Mouse (Mus musculus) ES-E14 (cell line): Measurements from ENCODE around the gene 9230104L09Rik.

Source experiments
- CHD2 ChIP-seq: IDR thresholded peaks from 2 replicates; pipeline ENCODE4 v1.6.1; 2014; ENCODE audit warnings: mild to moderate bottlenecking, low read depth, low read length, inconsistent platforms
- HCFC1 ChIP-seq: IDR thresholded peaks from 2 replicates; pipeline ENCODE4 v1.6.1; 2012; ENCODE audit warnings: low read length, inconsistent platforms, borderline replicate concordance; ENCODE audit not compliant: insufficient read depth
- ZC3H11A ChIP-seq: IDR thresholded peaks from 2 replicates; pipeline ENCODE4 v1.6.1; 2012; ENCODE audit warnings: low read depth, mild to moderate bottlenecking, inconsistent platforms, low read length, borderline replicate concordance
- ZNF384 ChIP-seq: IDR thresholded peaks from 2 replicates; pipeline ENCODE4 v1.6.1; 2012; ENCODE audit warnings: low read depth, low read length, inconsistent platforms

GRCm38 (mm10) chr2:148825986-148826385, 38.9 kb downstream of the 9230104L09Rik start:
- TF ChIP-seq ZNF384: no peak
- no peak for TF ChIP-seq HCFC1
- TF ChIP-seq ZC3H11A: no peak
- no peak for TF ChIP-seq CHD2
